Mouse (Mus musculus): ENCODE results near the gene Cfap157. TPM values are rescaled to one million over a fixed set of nuclear protein-coding genes. Genes with fewer than 3 reads are reported as not detected.

Cfap157 gene
- 0.35 and 0.36 TPM in 2 replicates for polyA plus RNA-seq (2014; fragmentation: Nextera tagmentation; extraction: Ambion mirVana)

DNA sequence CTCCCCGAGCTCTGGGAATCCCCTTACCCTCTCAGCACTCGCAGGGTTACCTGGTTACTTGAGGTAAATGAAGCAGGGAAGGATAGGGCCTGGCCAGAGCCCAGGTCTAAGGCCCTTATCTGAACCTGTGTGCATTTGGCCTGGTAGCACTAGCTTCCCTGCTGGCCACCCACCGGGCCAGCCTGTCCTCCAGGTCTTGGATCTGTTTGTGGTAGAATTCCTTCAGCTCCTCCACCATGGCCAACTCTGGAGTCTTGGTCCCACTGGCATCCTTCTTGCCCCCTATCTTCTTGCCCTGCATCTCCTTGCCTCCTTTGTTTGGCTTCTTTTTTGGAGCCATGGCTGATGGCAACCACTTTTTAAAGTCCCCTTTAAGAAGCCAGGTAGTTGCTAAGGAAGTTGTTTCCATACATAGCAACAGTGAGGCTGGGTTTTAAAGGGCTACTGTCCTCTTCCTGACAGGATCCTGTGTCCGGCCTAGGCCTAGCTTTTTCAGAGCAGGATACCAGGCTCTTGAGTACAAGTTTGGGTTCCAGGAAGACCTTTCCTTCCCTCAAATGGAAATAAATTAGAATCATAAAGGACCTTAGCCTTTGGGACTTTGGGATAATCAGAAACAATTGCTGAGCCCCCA, at the start of gene Cfap157:
Cfap157 (minus strand) TSS at position 381 of the 634 bp plus-strand sequence.
- Histone ChIP-seq H3K4me3 (ENCODE audit: control insufficient read depth in 1 of 2, insufficient read depth in 1 of 2, low read depth in 1 of 2, low read length in 2 of 2) (no peak within 1 kb of the TSS), H3K4me2 (ENCODE audit: low read length) (peak within 1 kb of the TSS; percentile 40; the same call in 1 of the 2 replicates), H3K27ac (replicated peaks in 1 of 2; ENCODE audit: control insufficient read depth in 1 of 2, insufficient read depth in 1 of 2, low read depth in 2 of 2, low read length in 2 of 2) (peak within 1 kb of the TSS in 1 of 2 experiments; percentile 12; a peak in 1 of 4 replicates), H3K4me1 (ENCODE audit: control insufficient read depth in 2 of 2, insufficient read depth in 2 of 2, low read length in 2 of 2) (peaks cover 3 to 4% of the 10 kb centered on the region in 2 experiments; a peak in 3 of 4 replicates), H3K36me3 (ENCODE audit: control insufficient read depth, insufficient read depth, low read length) (peaks cover 2% of the 10 kb centered on the region), H3K9me3 (ENCODE audit: control insufficient read depth, low read length) (no peaks in the 10 kb centered on the region), H3K27me3 (ENCODE audit: control insufficient read depth, insufficient read depth, low read length) (no peaks in the 10 kb centered on the region), H3K9ac (ENCODE audit: low read length) (peak within 1 kb of the TSS; percentile 30; the same call in 1 of the 2 replicates)
- no peak for ATAC-seq (ENCODE audit: insufficient number of reproducible peaks, insufficient read depth, low FRiP score, low read depth)
- 41% methylated on average over 4 of the region's 4 CpGs for WGBS

- peak overlapping the region in 1 of 2 experiments; percentile 46; a peak in 2 of 4 replicates for H3K27ac ChIP-seq (replicated peaks in 1 of 2; ENCODE audit: control insufficient read depth in 1 of 2, insufficient read depth in 1 of 2, low read depth in 2 of 2, low read length in 2 of 2)
- H3K27me3 ChIP-seq (ENCODE audit: control insufficient read depth, insufficient read depth, low read length) = no peaks in the 10 kb centered on the region
- H3K9ac ChIP-seq (ENCODE audit: low read length) = no peak overlapping the region
- no peak for ATAC-seq (ENCODE audit: insufficient number of reproducible peaks, insufficient read depth, low FRiP score, low read depth)
- no peak overlapping the region for H3K4me3 ChIP-seq (ENCODE audit: control insufficient read depth in 1 of 2, insufficient read depth in 1 of 2, low read depth in 1 of 2, low read length in 2 of 2)
- H3K36me3 ChIP-seq (ENCODE audit: control insufficient read depth, insufficient read depth, low read length) = no peaks in the 10 kb centered on the region
- 40% methylated on average over 11 of the region's 11 CpGs for WGBS
- H3K4me2 ChIP-seq (ENCODE audit: low read length) = no peak overlapping the region
- no peaks in the 10 kb centered on the region for H3K9me3 ChIP-seq (ENCODE audit: control insufficient read depth, low read length)
- H3K4me1 ChIP-seq (ENCODE audit: control insufficient read depth in 2 of 2, insufficient read depth in 2 of 2, low read length in 2 of 2) = peaks cover 14 to 21% of the 10 kb centered on the region in 2 experiments
These were observed 44.9 kb upstream of the Cfap157 start for GRCm38 (mm10) chr2:32828979-32829676.

DNA sequence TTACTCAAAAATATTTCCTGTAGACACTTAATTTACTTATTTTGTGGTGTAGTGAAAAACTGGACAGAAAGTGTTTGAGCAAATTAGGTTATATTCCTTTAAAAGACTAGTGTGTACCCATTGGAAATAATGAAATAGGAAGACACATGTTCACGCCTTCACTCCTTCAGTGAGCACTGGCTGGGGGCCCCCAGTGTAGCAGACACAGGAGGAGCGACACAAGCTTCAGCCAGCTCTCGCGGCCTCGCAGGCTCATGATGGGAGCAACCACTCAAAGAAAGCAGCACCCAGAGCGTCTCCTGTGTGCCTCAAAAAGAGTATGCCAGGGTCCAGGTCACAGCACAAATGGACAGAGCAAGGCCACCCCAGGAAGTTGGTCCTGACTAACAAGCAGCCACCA, 41.6 kb upstream of the Cfap157 start:
- H3K27me3 ChIP-seq (ENCODE audit: control insufficient read depth, insufficient read depth, low read length) = no peaks in the 10 kb centered on the region
- ATAC-seq (ENCODE audit: insufficient number of reproducible peaks, insufficient read depth, low FRiP score, low read depth) = no peak
- no peaks in the 10 kb centered on the region for H3K9me3 ChIP-seq (ENCODE audit: control insufficient read depth, low read length)
- H3K4me2 ChIP-seq (ENCODE audit: low read length) = no peak overlapping the region
- peaks cover 20 to 22% of the 10 kb centered on the region in 2 experiments for H3K4me1 ChIP-seq (ENCODE audit: control insufficient read depth in 2 of 2, insufficient read depth in 2 of 2, low read length in 2 of 2)
- H3K27ac ChIP-seq (replicated peaks in 1 of 2; ENCODE audit: control insufficient read depth in 1 of 2, insufficient read depth in 1 of 2, low read depth in 2 of 2, low read length in 2 of 2) = no peak overlapping the region
- no peak overlapping the region for H3K4me3 ChIP-seq (ENCODE audit: control insufficient read depth in 1 of 2, insufficient read depth in 1 of 2, low read depth in 1 of 2, low read length in 2 of 2)
- no peak overlapping the region for H3K9ac ChIP-seq (ENCODE audit: low read length)
- 56% methylated on average over 6 of the region's 6 CpGs for WGBS
- H3K36me3 ChIP-seq (ENCODE audit: control insufficient read depth, insufficient read depth, low read length) = peaks cover 11% of the 10 kb centered on the region; the same call in 1 of the 2 replicates

- no peak for ATAC-seq (ENCODE audit: insufficient number of reproducible peaks, insufficient read depth, low FRiP score, low read depth)
- no peaks in the 10 kb centered on the region for H3K27me3 ChIP-seq (ENCODE audit: control insufficient read depth, insufficient read depth, low read length)
- H3K27ac ChIP-seq (replicated peaks in 1 of 2; ENCODE audit: control insufficient read depth in 1 of 2, insufficient read depth in 1 of 2, low read depth in 2 of 2, low read length in 2 of 2) = no peak overlapping the region
- no peak overlapping the region for H3K4me3 ChIP-seq (ENCODE audit: control insufficient read depth in 1 of 2, insufficient read depth in 1 of 2, low read depth in 1 of 2, low read length in 2 of 2)
- no peak overlapping the region for H3K4me2 ChIP-seq (ENCODE audit: low read length)
- 74% methylated on average over 1 of the region's 1 CpGs for WGBS
- H3K9ac ChIP-seq (ENCODE audit: low read length) = no peak overlapping the region
- H3K9me3 ChIP-seq (ENCODE audit: control insufficient read depth, low read length) = no peaks in the 10 kb centered on the region
- peaks cover 12% of the 10 kb centered on the region; the same call in 1 of the 2 replicates for H3K36me3 ChIP-seq (ENCODE audit: control insufficient read depth, insufficient read depth, low read length)
- peaks cover 17 to 22% of the 10 kb centered on the region in 2 experiments for H3K4me1 ChIP-seq (ENCODE audit: control insufficient read depth in 2 of 2, insufficient read depth in 2 of 2, low read length in 2 of 2)
These were observed 40.5 kb upstream of the Cfap157 start for GRCm38 (mm10) chr2:32824778-32825177.

GRCm38 (mm10) chr2:32824181-32824580, 40.0 kb upstream of the Cfap157 start:
- H3K27ac ChIP-seq (replicated peaks in 1 of 2; ENCODE audit: control insufficient read depth in 1 of 2, insufficient read depth in 1 of 2, low read depth in 2 of 2, low read length in 2 of 2) = no peak overlapping the region
- H3K9ac ChIP-seq (ENCODE audit: low read length) = no peak overlapping the region
- WGBS = 64% methylated on average over 8 of the region's 8 CpGs
- H3K36me3 ChIP-seq (ENCODE audit: control insufficient read depth, insufficient read depth, low read length) = peaks cover 12% of the 10 kb centered on the region; the same call in 1 of the 2 replicates
- no peaks in the 10 kb centered on the region for H3K9me3 ChIP-seq (ENCODE audit: control insufficient read depth, low read length)
- H3K4me1 ChIP-seq (ENCODE audit: control insufficient read depth in 2 of 2, insufficient read depth in 2 of 2, low read length in 2 of 2) = peaks cover 14 to 18% of the 10 kb centered on the region in 2 experiments; a peak in 3 of 4 replicates
- H3K4me2 ChIP-seq (ENCODE audit: low read length) = no peak overlapping the region
- no peak for ATAC-seq (ENCODE audit: insufficient number of reproducible peaks, insufficient read depth, low FRiP score, low read depth)
- no peaks in the 10 kb centered on the region for H3K27me3 ChIP-seq (ENCODE audit: control insufficient read depth, insufficient read depth, low read length)
- H3K4me3 ChIP-seq (ENCODE audit: control insufficient read depth in 1 of 2, insufficient read depth in 1 of 2, low read depth in 1 of 2, low read length in 2 of 2) = no peak overlapping the region

DNA sequence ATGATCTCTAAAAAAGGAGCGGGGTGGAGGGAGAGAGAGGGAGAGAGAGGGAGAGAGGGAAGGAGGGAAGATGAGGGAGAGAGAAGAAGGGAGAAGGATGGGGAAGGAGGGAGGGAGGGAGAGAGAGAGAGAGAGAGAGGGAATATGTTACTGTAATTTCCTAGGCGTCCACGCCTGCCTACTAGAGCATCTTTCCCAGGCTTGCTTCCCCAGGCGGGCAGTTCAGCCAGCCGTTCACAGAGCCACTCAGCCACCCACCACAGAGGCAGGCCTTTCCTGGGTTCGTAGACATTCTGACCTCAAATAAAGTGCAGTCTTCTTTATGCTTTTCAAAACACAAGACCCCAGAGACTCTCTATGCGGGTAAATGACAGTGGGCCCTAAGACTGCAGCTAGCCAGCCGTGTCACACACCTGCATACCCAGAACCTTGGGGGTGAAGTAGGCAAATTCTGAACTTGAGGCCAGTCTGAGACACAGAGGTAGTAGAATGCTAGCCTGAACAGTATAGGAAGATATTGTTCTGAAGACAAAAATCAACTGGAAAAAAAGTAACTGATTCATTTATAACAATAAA, 39.4 kb upstream of the Cfap157 start:
- no peak for ATAC-seq (ENCODE audit: insufficient number of reproducible peaks, insufficient read depth, low FRiP score, low read depth)
- no peak overlapping the region for H3K9ac ChIP-seq (ENCODE audit: low read length)

DNA sequence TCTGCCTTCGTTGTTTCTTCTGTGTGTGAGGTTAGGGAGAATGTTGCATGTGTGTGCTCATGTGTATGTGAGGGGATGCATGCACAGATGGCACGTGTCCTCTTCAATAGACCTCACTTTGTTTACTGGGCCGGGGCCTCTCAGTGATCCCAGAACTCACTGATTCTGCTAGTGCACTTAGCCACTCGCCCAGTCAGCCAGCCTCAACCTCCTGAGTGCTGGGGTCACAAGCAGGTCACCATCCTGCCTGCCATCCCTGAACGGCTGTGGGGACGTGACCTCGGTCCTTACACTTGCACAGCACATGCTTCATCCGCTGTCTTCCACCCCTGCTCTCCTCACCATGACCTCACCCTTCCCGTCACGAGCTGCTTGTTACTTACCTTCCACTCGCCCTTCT, 38.9 kb upstream of the Cfap157 start:
- H3K27ac ChIP-seq (replicated peaks in 1 of 2; ENCODE audit: control insufficient read depth in 1 of 2, insufficient read depth in 1 of 2, low read depth in 2 of 2, low read length in 2 of 2) = no peak overlapping the region
- peaks cover 10 to 11% of the 10 kb centered on the region in 2 experiments; a peak in 2 of 4 replicates for H3K4me1 ChIP-seq (ENCODE audit: control insufficient read depth in 2 of 2, insufficient read depth in 2 of 2, low read length in 2 of 2)
- H3K4me2 ChIP-seq (ENCODE audit: low read length) = no peak overlapping the region
- WGBS = 41% methylated on average over 11 of the region's 11 CpGs
- ATAC-seq (ENCODE audit: insufficient number of reproducible peaks, insufficient read depth, low FRiP score, low read depth) = no peak
- no peak overlapping the region for H3K4me3 ChIP-seq (ENCODE audit: control insufficient read depth in 1 of 2, insufficient read depth in 1 of 2, low read depth in 1 of 2, low read length in 2 of 2)
- no peaks in the 10 kb centered on the region for H3K27me3 ChIP-seq (ENCODE audit: control insufficient read depth, insufficient read depth, low read length)
- 0 out of 2 replicates have a peak overlapping the region, but pooled peaks have one; percentile 0 for H3K9ac ChIP-seq (ENCODE audit: low read length)
- no peaks in the 10 kb centered on the region for H3K9me3 ChIP-seq (ENCODE audit: control insufficient read depth, low read length)
- H3K36me3 ChIP-seq (ENCODE audit: control insufficient read depth, insufficient read depth, low read length) = peaks cover 22% of the 10 kb centered on the region

More for the DNA sequence above, 39.4 kb upstream of the Cfap157 start:
- WGBS = 73% methylated on average over 8 of the region's 8 CpGs
- Histone ChIP-seq H3K27ac (replicated peaks in 1 of 2; ENCODE audit: control insufficient read depth in 1 of 2, insufficient read depth in 1 of 2, low read depth in 2 of 2, low read length in 2 of 2) (no peak overlapping the region), H3K4me3 (ENCODE audit: control insufficient read depth in 1 of 2, insufficient read depth in 1 of 2, low read depth in 1 of 2, low read length in 2 of 2) (no peak overlapping the region), H3K27me3 (ENCODE audit: control insufficient read depth, insufficient read depth, low read length) (no peaks in the 10 kb centered on the region), H3K4me1 (ENCODE audit: control insufficient read depth in 2 of 2, insufficient read depth in 2 of 2, low read length in 2 of 2) (peaks cover 10 to 13% of the 10 kb centered on the region in 2 experiments; a peak in 3 of 4 replicates), H3K4me2 (ENCODE audit: low read length) (no peak overlapping the region), H3K9me3 (ENCODE audit: control insufficient read depth, low read length) (no peaks in the 10 kb centered on the region), H3K36me3 (ENCODE audit: control insufficient read depth, insufficient read depth, low read length) (peaks cover 16% of the 10 kb centered on the region)

Measured in heart, embryonic 14.5 days (tissue).